Mouse (Mus musculus) kidney, embryonic 16.5 days (tissue): ENCODE measurements at regions not wholly inside any gene's neighbourhood (a gene's known extent, or its start where the extent isn't known, plus 50 kb on each side); places are given as distances from the start of the nearest gene placed in this dataset.

Source experiments
- ATAC-seq: fragments of 200-750 bp; cut with Nextera tagmentation; 2 replicates; pipeline ENCODE4 v1.8.0; 2017; ENCODE audit warnings: moderate TSS enrichment; ENCODE audit not compliant: low FRiP score, low TSS enrichment
- H3K27ac ChIP-seq: fragments of 300-500 bp; sonication (generic); 2 replicates; pipeline ENCODE4 v1.5.1; 2014; ENCODE audit warnings: low read length
- H3K27me3 ChIP-seq: fragments of 300-500 bp; sonication (generic); 2 replicates; pipeline ENCODE4 v1.6.1; 2014; ENCODE audit warnings: low read length, control low read depth, mixed read lengths; ENCODE audit not compliant: insufficient read depth
- H3K36me3 ChIP-seq: fragments of 300-500 bp; sonication (generic); 2 replicates; pipeline ENCODE4 v1.6.1; 2014; ENCODE audit warnings: low read length, control low read depth, mixed read lengths; ENCODE audit not compliant: insufficient read depth
- H3K4me1 ChIP-seq: fragments of 300-500 bp; sonication (generic); 2 replicates; pipeline ENCODE4 v1.6.1; 2014; ENCODE audit warnings: low read length, control low read depth, mixed read lengths; ENCODE audit not compliant: insufficient read depth
- H3K4me2 ChIP-seq: fragments of 300-500 bp; sonication (generic); replicated peaks from 2 replicates; pipeline ENCODE4 v1.6.1; 2014; ENCODE audit warnings: low read depth, low read length
- H3K4me3 ChIP-seq: fragments of 300-500 bp; sonication (generic); 2 replicates; pipeline ENCODE4 v1.5.1; 2014; ENCODE audit warnings: mild to moderate bottlenecking, low read length
- H3K9ac ChIP-seq: fragments of 300-500 bp; sonication (generic); replicated peaks from 2 replicates; pipeline ENCODE4 v1.6.1; 2014; ENCODE audit warnings: low read length
- H3K9me3 ChIP-seq: fragments of 300-500 bp; sonication (generic); 2 replicates; pipeline ENCODE4 v1.6.1; 2016; ENCODE audit warnings: low read length, control low read depth
- WGBS: fragments of 180-500 bp; shearing (Covaris S2); extraction: QIAGEN DNeasy Blood & Tissue Kit; methylation state at CpG from one replicate; pipeline ENCODE4 v1.1.7; 2014; 5-methylcytosine and 5-hydroxymethylcytosine counted together

DNA sequence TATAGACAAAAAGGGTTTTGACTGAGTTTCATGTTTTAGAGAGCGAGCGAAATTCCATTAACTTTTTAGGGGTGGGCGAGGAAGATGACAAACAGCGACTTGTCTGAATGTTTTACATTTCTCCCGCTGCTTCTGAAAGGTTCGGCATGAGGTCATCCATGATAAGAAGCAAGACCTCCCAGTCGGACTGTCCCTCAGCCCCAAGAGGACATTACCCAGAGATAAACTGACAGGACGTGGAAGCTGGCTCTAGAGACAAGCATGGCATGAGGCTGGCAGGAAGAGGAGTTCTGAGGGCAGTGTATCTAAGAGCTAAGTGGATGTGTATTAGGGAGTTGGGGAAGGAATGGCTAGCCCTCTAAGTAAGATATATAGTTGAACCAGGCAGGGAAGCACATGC is 104.5 kb upstream of the Pkdcc start:
- no peaks in the 10 kb centered on the region for H3K27me3 ChIP-seq
- WGBS, result 65% methylated on average over 8 of the region's 8 CpGs
- H3K9me3 ChIP-seq, result no peaks in the 10 kb centered on the region
- no peaks in the 10 kb centered on the region for H3K36me3 ChIP-seq
- peaks cover 20% of the 10 kb centered on the region for H3K4me1 ChIP-seq
- H3K27ac ChIP-seq, result peak overlapping the region; percentile 50; the same call in 1 of the 2 replicates
- H3K4me2 ChIP-seq, result no peak overlapping the region
- H3K9ac ChIP-seq, result no peak overlapping the region
- ATAC-seq, result no peak
- no peak overlapping the region for H3K4me3 ChIP-seq

DNA sequence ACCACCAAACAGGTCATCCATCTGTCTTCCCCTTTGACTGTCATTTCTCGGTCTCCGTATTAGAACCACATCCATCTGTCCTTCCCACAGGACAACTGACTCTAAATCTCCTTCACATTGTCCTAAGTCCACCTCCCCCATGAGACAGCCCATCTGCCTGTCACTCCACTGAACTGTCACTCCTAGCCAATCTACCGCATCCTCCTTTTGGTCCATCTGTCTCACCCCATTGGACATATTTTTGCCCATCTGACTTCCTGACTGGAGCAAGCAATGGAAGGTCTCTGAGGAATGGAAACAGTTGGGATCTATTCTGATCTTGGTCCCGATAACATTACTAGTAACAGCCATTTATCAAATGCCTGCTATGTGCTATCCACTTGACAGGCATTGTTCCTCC is 99.9 kb upstream of the Pkdcc start:
- 0 out of 2 replicates have a peak, but pooled peaks have one; percentile 20 for ATAC-seq
- H3K27ac ChIP-seq, result no peak overlapping the region
- H3K9ac ChIP-seq, result no peak overlapping the region
- no peak overlapping the region for H3K4me2 ChIP-seq
- H3K9me3 ChIP-seq, result no peaks in the 10 kb centered on the region
- WGBS, result 42% methylated on average over 4 of the region's 4 CpGs
- H3K4me1 ChIP-seq, result peaks cover 21% of the 10 kb centered on the region
- no peaks in the 10 kb centered on the region for H3K36me3 ChIP-seq
- H3K27me3 ChIP-seq, result no peaks in the 10 kb centered on the region
- H3K4me3 ChIP-seq, result no peak overlapping the region

DNA sequence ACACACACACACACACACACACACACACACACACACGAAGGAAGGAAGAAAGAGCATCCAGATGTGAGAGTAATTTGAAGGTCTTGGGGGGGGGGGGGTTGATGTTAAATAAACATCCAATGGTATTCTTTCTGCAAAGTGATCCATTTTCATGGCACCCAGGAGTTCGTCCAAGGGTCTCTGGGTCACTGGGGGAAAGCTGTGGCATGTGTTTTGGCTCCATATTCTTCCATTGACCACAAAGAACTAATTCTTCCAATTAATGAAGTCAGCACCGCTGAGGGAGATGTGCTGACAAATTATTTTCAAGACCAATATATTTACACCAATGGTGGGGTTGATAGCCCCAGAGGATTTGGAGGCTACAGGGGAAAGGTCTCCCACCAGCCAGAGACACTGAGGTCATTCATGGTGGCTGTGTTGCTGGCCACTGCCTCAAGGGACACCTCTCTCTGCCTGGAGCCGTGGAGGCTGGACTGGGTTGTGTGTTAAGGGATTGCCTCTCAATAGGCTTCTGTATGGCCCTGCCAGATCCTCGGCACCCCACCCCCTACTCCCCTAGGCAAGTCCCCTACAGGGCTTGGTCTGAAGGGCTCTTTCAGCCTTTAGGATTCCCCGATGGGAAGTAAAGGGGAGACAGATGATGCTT is 99.1 kb upstream of the Pkdcc start:
- no peak overlapping the region for H3K4me3 ChIP-seq
- H3K27ac ChIP-seq, result peak overlapping the region; percentile 22; the same call in 1 of the 2 replicates
- ATAC-seq, result no peak
- peaks cover 19% of the 10 kb centered on the region for H3K4me1 ChIP-seq
- H3K4me2 ChIP-seq, result no peak overlapping the region
- no peak overlapping the region for H3K9ac ChIP-seq
- H3K36me3 ChIP-seq, result no peaks in the 10 kb centered on the region
- no peaks in the 10 kb centered on the region for H3K9me3 ChIP-seq
- H3K27me3 ChIP-seq, result no peaks in the 10 kb centered on the region
- WGBS, result 41% methylated on average over 6 of the region's 6 CpGs

DNA sequence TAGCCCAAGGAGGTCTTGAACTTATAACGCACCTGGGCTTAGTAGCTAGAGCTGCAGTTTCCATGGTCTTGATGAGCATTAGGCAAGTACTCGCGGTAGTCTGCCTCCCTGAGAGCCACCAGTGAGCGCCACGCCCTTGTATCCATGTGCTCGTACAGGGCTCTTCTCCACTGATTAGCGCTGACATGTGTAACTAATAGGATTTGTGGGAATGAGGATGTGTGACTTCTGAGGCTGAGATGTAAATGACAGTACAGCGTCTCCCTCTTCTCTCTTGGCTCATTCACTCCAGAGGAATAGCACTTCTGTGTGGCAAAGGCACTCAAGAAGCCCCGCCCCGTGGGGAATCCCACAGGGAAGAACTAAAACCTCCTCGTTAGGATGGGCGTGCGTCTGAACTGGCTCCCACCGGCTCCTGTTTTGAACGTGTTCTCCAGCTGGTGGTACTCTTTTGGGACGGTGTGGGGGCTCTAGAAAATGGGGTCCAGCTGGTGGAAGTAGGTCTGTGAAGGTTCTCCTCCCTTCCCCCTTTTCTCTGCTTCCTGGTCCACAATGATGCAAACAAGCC is 94.3 kb upstream of the Pkdcc start:
- Histone ChIP-seq H3K27ac (no peak overlapping the region), H3K4me1 (peaks cover 39% of the 10 kb centered on the region), H3K9me3 (no peaks in the 10 kb centered on the region), H3K4me3 (no peak overlapping the region), H3K27me3 (no peaks in the 10 kb centered on the region), H3K9ac (no peak overlapping the region), H3K36me3 (no peaks in the 10 kb centered on the region), H3K4me2 (no peak overlapping the region)
- WGBS, result 70% methylated on average over 16 of the region's 16 CpGs
- ATAC-seq, result no peak

DNA sequence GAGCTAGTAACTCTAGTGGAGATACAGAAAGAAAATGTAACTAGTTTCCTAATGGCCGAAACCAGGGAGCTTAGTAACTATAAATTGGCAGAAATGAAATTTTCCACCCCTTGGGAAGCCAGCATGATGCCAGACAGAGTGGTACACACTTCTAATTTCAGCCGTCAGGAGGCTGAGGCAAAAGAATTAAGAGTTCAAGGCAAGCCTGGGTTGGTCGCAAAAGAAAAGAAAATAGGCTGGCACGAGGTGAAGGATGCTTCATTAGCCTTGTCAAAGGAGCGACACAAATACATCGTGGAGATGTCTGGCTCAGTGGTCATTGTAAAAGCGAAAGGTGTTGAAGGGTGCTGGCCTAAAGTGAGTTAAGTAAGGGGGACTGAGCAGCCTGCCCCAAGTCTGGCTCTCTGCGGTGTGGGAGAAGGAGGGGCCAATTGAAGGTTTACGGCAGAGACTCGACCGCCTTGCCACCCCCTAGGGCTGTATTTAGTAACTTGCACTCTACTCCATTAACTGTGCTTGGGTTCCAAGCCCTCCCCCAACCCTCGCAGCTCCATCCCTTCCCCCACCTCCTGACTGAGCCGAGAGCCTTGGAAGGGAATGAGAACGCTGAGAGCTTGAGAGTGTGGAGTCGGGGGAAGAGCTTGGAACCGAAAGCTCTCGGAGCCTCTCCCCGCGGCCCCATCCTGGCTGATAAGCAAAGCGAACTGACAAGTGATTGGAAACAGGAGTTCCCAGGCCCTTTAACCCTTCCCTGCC is 92.4 kb upstream of the Pkdcc start:
- peak overlapping the region; percentile 56; the same call in 1 of the 2 replicates for H3K9ac ChIP-seq
- peak; percentile 91 for ATAC-seq
- WGBS, result 6% methylated on average over 20 of the region's 20 CpGs

DNA sequence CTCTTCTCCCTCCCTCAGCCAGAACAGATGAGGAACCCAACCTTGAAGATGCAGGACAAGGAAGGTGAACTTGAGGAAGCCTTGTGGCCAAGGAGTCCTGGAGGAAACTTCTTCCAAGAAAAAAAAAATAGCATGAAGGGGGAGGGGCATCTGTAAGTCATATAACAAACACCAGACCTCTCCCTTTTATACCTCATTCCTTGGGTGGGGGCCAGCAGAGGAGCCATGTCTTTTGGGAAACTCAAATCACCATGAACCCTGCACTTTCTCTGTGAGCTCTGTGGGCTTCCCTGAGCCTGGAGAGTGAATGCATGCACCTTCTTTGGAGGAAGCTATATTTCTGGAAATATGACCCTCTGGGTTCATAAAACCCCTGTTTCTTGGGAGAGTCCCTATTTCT is 90.0 kb upstream of the Pkdcc start:
- Histone ChIP-seq H3K4me3 (no peak overlapping the region), H3K9me3 (no peaks in the 10 kb centered on the region), H3K9ac (no peak overlapping the region), H3K4me1 (peaks cover 46% of the 10 kb centered on the region), H3K27me3 (no peaks in the 10 kb centered on the region), H3K27ac (no peak overlapping the region; the same call in 1 of the 2 replicates), H3K36me3 (no peaks in the 10 kb centered on the region), H3K4me2 (no peak overlapping the region)
- no peak for ATAC-seq

More for the DNA sequence above, 92.4 kb upstream of the Pkdcc start:
- H3K27me3 ChIP-seq, result no peaks in the 10 kb centered on the region
- no peaks in the 10 kb centered on the region for H3K36me3 ChIP-seq
- peaks cover 39% of the 10 kb centered on the region for H3K4me1 ChIP-seq
- peak overlapping the region; percentile 45 for H3K4me2 ChIP-seq
- peak overlapping the region; percentile 18 for H3K4me3 ChIP-seq
- no peaks in the 10 kb centered on the region for H3K9me3 ChIP-seq
- H3K27ac ChIP-seq, result peak overlapping the region; percentile 64

DNA sequence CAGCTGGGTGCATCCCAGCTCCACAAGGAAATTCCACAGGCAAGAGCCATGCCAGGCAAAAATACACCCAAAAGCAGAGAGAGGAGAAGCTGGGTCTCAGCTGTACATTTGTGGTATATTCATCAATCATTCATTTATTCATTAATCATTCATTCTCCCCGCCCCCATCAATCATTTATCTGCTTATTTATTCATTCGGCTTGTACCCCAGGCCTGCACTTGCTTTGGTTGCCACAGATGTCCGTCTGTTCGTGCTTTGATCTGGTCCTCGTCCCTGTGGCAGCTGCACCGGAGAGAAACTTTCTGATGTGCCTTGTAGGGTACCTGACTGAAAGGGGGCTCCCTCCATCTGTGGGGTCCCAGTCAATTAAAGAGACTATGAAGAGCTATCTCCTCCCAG is 87.2 kb upstream of the Pkdcc start:
- Histone ChIP-seq H3K27me3 (no peaks in the 10 kb centered on the region), H3K36me3 (no peaks in the 10 kb centered on the region), H3K9ac (no peak overlapping the region), H3K4me2 (no peak overlapping the region), H3K4me1 (peaks cover 37% of the 10 kb centered on the region), H3K27ac (no peak overlapping the region), H3K9me3 (no peaks in the 10 kb centered on the region), H3K4me3 (no peak overlapping the region)
- WGBS, result 63% methylated on average over 6 of the region's 6 CpGs
- no peak for ATAC-seq

DNA sequence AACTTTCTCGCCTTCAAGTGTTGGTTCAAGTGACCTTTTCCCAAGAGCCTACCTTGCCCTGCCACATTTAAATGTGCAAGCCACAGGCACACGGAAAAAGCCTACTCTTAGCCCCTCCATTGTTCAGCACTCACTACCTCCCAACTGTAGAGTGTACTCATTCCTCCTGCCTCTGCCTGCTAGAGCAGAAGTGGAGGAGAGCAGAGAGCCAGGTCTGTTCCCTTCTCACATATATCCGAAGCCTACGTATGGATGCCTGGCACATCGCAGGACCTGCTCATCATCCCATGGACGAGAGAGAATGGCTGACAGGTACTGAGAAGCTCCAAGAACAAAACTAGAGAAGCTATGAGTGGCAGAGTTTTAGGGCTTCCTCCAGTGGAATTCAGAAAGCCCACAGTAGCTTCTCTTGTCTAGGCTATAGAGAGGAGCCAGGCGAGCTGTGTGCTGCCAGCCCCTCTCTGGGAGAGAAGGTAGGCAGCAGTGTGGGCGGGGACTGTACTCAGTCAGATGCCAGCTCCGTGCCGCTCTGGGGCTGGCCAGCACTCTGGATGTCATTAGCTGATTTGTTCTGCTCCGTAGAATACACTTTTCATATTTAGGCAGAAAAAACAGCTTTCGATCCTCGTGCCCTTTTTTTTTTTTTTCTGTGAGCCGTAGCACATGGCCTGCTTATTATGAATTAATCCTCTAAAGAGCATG is 86.1 kb upstream of the Pkdcc start:
- no peak overlapping the region for H3K4me3 ChIP-seq
- no peak overlapping the region for H3K9ac ChIP-seq

DNA sequence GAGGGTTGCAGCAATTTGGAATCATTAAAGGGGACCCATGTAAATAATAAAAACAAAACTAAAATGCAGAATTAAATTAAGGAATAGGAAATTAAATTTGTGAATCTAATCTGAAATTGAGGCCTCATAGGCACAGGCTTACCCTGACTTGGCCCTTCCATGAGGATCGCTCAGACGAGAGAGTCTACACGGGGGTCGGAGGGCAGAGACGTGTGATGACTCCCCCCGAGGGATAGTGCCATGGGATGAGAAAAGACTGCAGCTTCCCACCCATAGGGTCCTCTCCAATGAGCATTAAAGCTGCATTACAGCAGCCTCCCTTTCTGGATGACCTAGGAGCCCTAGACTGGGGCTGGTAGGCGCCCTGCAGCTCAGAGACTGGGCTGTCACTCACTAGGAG is 85.4 kb upstream of the Pkdcc start:
- Histone ChIP-seq H3K36me3 (no peaks in the 10 kb centered on the region), H3K4me1 (peaks cover 30% of the 10 kb centered on the region), H3K4me2 (no peak overlapping the region), H3K4me3 (no peak overlapping the region), H3K27ac (no peak overlapping the region), H3K27me3 (no peaks in the 10 kb centered on the region), H3K9ac (no peak overlapping the region), H3K9me3 (no peaks in the 10 kb centered on the region)
- ATAC-seq, result no peak
- WGBS, result 77% methylated on average over 7 of the region's 7 CpGs

More for the DNA sequence above, 86.1 kb upstream of the Pkdcc start:
- ATAC-seq, result no peak; the same call in 1 of the 2 replicates
- Histone ChIP-seq H3K36me3 (no peaks in the 10 kb centered on the region), H3K4me1 (peaks cover 37% of the 10 kb centered on the region), H3K27me3 (no peaks in the 10 kb centered on the region), H3K4me2 (no peak overlapping the region), H3K9me3 (no peaks in the 10 kb centered on the region), H3K27ac (no peak overlapping the region)
- 66% methylated on average over 14 of the region's 14 CpGs for WGBS
